Mouse (Mus musculus) liver, embryonic 18 days (tissue): ENCODE data around the gene Strc. TPM values are rescaled to one million over a fixed set of nuclear protein-coding genes. Genes with fewer than 3 reads are reported as not detected.

Source experiments
- polyA plus RNA-seq: library from polyadenylated mRNA; depleted of rRNA; stranded (reverse); fragments of >200 nt; gene quantifications from 2 replicates; pipeline ENCODE4 v1.2.3, GENCODE M21; 2012; rRNA removed

Strc gene
- not detected in 2 replicates for polyA plus RNA-seq

GRCm38 (mm10) chr2:121386961-121387575 is at the start of gene Strc:
Gene Strc, minus strand, starts transcription at chr2:121387168.

GRCm38 (mm10) chr2:121413387-121414042 is 26.5 kb upstream of the Strc start, which contains the start of the genes Pdia3 and Catsper2:
Gene Pdia3, plus strand, starts transcription at chr2:121413775.
Gene Catsper2, minus strand, starts transcription at chr2:121413792.

GRCm38 (mm10) chr2:121357494-121357893 is 29.5 kb downstream of the Strc start, which contains the start of gene Ckmt1:
Gene Ckmt1, plus strand, starts transcription at chr2:121357714.

GRCm38 (mm10) chr2:121354820-121355592 is 32.0 kb downstream of the Strc start, which contains the start of gene Ppip5k1:
Gene Ppip5k1, minus strand, starts transcription at chr2:121355396.

Other genes starting within 250 kb of the Strc start
- 4.3 and 4.8 TPM in 2 replicates for gene Adal, start 246.7 kb downstream of the Strc start, polyA plus RNA-seq
- gene Lcmt2, start 246.5 kb downstream of the Strc start, polyA plus RNA-seq: 4.1 and 4.3 TPM in 2 replicates
- gene Tubgcp4, start 216.5 kb downstream of the Strc start, polyA plus RNA-seq: 10.3 and 12.0 TPM in 2 replicates
- gene Zscan29, start 216.0 kb downstream of the Strc start, polyA plus RNA-seq: 2.5 and 2.7 TPM in 2 replicates
- gene Trp53bp1, start 115.8 kb downstream of the Strc start, polyA plus RNA-seq: 14.3 and 18.7 TPM in 2 replicates
- gene Map1a, start 97.6 kb downstream of the Strc start, polyA plus RNA-seq: 0.03 and 0.12 TPM in 2 replicates
- 2.9 and 3.3 TPM in 2 replicates for gene Ppip5k1, start 31.8 kb downstream of the Strc start, polyA plus RNA-seq
- gene Ckmt1, start 29.5 kb downstream of the Strc start, polyA plus RNA-seq: 0.32 and 1.6 TPM in 2 replicates
- gene Pdia3, start 26.6 kb upstream of the Strc start, polyA plus RNA-seq: 154 and 162 TPM in 2 replicates
- 0.89 and 1.0 TPM in 2 replicates for gene Catsper2, start 26.6 kb upstream of the Strc start, polyA plus RNA-seq
- 2.2 and 2.7 TPM in 2 replicates for gene Ell3, start 57.1 kb upstream of the Strc start, polyA plus RNA-seq
- gene Serf2, start 62.0 kb upstream of the Strc start, polyA plus RNA-seq: 326 and 594 TPM in 2 replicates
- 17.5 and 21.9 TPM in 2 replicates for gene Hypk, start 66.1 kb upstream of the Strc start, polyA plus RNA-seq
- 0.06 and 0.16 TPM in 2 replicates for gene Serinc4, start 69.6 kb upstream of the Strc start, polyA plus RNA-seq
- 6.6 and 7.5 TPM in 2 replicates for gene Mfap1b, start 86.9 kb upstream of the Strc start, polyA plus RNA-seq
- gene Mfap1a, start 119.5 kb upstream of the Strc start, polyA plus RNA-seq: 4.9 and 5.0 TPM in 2 replicates
- gene Wdr76, start 119.6 kb upstream of the Strc start, polyA plus RNA-seq: 5.6 and 5.7 TPM in 2 replicates